Mouse (Mus musculus): Measurements from ENCODE around the gene Kdr. TPM values are rescaled to one million over a fixed set of nuclear protein-coding genes. Genes with fewer than 3 reads are reported as not detected.

Gene Kdr
- polyA plus RNA-seq, 1 experiment from 2014 or later = 23.0 TPM

DNA sequence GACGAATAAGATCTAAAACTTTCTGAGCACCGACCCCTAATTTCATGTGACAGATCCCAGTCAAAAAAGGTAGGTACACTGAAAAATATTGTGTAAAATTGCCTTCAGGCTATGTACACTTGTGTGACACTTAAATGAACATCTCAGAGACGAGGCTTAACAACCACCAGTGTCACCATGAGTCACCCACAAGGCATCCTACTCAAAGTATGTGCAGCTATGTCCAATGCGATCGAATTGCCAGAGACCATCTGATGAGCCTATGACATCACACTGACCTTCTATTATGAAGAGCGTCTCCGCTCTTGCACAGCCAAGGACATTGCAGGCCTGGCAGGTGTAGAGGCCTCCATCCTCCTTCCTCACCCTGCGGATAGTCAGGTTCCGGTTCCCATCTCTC is 22.4 kb downstream of the Kdr start:
- Histone ChIP-seq H3K9me3 (no peaks in the 10 kb centered on the region), H3K36me3 (no peaks in the 10 kb centered on the region), H3K4me2 (no peak overlapping the region), H3K4me1 (no peaks in the 10 kb centered on the region), H3K4me3 (replicated peaks) (no peak overlapping the region), H3K27ac (no peak overlapping the region), H3K27me3 (replicated peaks) (no peaks in the 10 kb centered on the region), H3K9ac (no peak overlapping the region)
- no peak for ATAC-seq (ENCODE audit: insufficient read depth, low FRiP score, low read depth)
- WGBS = 83% methylated on average over 9 of the region's 9 CpGs

DNA sequence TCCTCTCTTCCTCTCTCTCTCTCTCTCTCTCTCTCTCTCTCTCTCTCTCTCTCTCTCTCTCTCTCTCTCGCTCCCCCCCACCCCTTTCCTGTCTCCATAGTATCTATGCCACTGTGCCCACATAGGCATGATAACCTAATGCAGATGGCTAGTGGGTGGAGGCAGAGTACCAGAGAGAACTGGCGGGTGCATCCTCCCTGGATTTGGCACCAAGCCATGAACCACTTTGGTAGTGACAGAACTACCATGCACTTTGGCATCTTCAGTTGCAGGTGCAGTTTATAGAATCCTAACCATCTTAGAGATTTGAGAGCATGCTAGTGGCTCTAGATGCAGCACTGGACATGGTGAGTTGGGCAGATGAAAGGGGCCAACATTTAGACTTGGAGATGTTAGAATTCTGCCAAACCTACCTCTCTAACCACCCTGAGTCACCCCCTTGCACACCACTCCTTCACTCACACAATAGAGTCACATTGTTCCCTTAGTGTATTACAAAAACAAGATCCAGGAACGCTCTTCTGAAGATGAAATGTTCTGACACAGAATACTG is 23.4 kb downstream of the Kdr start:
- H3K4me3 ChIP-seq (replicated peaks) = no peak overlapping the region
- H3K36me3 ChIP-seq = no peaks in the 10 kb centered on the region
- 86% methylated on average over 3 of the region's 3 CpGs for WGBS
- no peaks in the 10 kb centered on the region for H3K9me3 ChIP-seq
- H3K4me1 ChIP-seq = no peaks in the 10 kb centered on the region
- no peak for ATAC-seq (ENCODE audit: insufficient read depth, low FRiP score, low read depth)
- no peak overlapping the region for H3K4me2 ChIP-seq
- no peak overlapping the region for H3K27ac ChIP-seq
- no peak overlapping the region for H3K9ac ChIP-seq
- H3K27me3 ChIP-seq (replicated peaks) = no peaks in the 10 kb centered on the region

DNA sequence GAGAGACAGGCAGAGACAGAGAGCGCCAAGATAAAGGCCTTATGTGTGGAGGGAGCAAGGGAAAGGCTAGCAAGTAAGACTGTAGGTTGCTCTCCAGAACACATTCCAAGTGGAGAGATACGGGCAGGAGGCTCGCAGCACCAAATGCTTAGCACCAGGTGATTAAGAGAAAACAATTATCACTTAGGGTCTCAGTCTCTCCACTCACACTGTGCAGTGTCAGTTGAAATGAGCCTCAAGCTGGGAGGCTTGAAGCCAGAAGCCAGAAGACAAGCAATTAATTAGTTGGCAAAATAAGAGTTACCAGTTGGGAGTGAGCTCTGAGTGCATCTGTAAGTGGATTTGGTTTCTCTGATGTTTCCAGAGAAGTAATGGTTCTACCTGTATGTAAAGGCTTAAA is 24.0 kb downstream of the Kdr start:
- ATAC-seq (ENCODE audit: insufficient read depth, low FRiP score, low read depth) = no peak
- Histone ChIP-seq H3K9me3 (no peaks in the 10 kb centered on the region), H3K4me1 (no peaks in the 10 kb centered on the region), H3K36me3 (no peaks in the 10 kb centered on the region), H3K27me3 (replicated peaks) (no peaks in the 10 kb centered on the region), H3K27ac (no peak overlapping the region), H3K9ac (no peak overlapping the region), H3K4me3 (replicated peaks) (no peak overlapping the region), H3K4me2 (no peak overlapping the region)
- 64% methylated on average over 3 of the region's 3 CpGs for WGBS

DNA sequence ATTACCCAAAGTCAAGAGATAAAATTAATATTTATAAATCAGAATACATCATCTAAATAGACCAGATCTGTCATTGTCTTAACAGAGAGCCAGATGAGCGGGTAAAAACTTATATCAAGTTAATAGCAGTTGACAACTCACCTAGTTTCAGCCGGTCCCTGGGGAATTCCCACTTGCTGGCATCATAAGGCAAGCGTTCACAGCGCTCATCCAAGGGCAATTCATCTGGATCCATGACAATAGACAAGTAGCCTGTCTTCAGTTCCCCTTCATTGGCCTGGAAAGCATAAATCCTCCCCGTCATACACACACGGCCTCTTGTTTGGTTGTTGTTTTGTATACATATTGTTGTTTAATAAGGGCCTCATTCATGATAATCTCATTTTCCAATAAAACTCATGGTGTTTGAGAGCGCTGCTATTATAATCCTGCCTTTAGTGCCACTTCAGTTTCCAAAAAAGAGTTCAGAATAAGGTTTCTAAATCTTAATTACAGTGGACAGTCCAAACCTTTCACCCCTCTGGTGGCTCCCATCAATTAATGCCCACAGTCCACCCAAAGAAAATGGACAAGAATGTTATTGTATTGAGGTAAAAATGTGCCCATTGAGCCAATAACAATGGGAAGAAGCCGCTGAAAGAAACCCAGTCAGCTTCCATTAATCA is 26.0 kb downstream of the Kdr start:
- WGBS = 85% methylated on average over 8 of the region's 8 CpGs
- Histone ChIP-seq H3K9me3 (no peaks in the 10 kb centered on the region), H3K4me1 (no peaks in the 10 kb centered on the region), H3K9ac (no peak overlapping the region), H3K27ac (no peak overlapping the region), H3K4me3 (replicated peaks) (no peak overlapping the region), H3K36me3 (no peaks in the 10 kb centered on the region), H3K4me2 (no peak overlapping the region), H3K27me3 (replicated peaks) (no peaks in the 10 kb centered on the region)
- ATAC-seq (ENCODE audit: insufficient read depth, low FRiP score, low read depth) = no peak

DNA sequence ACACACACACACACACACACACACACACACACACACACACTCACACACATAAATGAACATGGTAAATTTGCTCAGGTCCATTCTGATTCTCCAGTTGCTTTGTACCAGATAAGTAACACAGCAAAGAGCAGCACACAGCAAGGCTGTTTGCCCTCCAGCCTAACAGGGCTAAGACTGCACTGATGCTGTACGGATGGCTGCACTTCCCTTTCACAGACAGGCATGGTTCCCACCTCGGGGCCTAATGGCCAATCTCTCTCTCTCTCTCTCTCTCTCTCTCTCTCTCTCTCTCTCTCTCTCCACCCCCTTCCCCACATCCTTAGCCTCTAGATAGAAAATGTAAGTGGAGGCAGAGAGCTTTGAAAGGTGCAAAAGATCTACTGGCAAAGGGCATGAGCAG is 27.4 kb downstream of the Kdr start:
- no peaks in the 10 kb centered on the region for H3K4me1 ChIP-seq
- no peaks in the 10 kb centered on the region for H3K27me3 ChIP-seq (replicated peaks)
- H3K4me3 ChIP-seq (replicated peaks) = no peak overlapping the region
- no peak overlapping the region for H3K9ac ChIP-seq
- no peak overlapping the region for H3K4me2 ChIP-seq
- H3K9me3 ChIP-seq = no peaks in the 10 kb centered on the region
- H3K27ac ChIP-seq = no peak overlapping the region
- no peak for ATAC-seq (ENCODE audit: insufficient read depth, low FRiP score, low read depth)
- no peaks in the 10 kb centered on the region for H3K36me3 ChIP-seq
- WGBS = 70% methylated on average over 2 of the region's 2 CpGs

DNA sequence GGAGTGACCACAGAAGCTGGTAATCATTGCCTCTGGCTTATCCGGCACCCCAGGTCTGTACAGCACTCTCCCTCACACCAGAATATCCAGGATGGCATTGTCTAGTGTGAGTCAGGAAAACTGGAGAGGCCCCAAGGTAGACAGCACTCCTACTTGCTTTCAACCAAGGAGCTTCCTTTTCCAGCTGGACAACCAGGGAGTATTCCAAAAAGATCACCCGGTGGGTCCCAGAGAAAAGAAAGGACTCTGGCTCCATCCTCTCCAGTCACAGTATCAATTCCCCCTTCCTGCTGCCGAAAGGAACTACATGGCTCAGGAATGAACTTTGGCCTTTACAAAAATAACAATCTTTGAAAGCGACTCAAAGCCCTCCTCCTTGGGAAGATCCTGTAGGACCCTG is 32.9 kb downstream of the Kdr start:
- H3K4me2 ChIP-seq = no peak overlapping the region
- no peak overlapping the region for H3K4me3 ChIP-seq (replicated peaks)
- no peaks in the 10 kb centered on the region for H3K9me3 ChIP-seq
- no peaks in the 10 kb centered on the region for H3K27me3 ChIP-seq (replicated peaks)
- H3K4me1 ChIP-seq = no peaks in the 10 kb centered on the region
- no peak overlapping the region for H3K27ac ChIP-seq
- H3K36me3 ChIP-seq = no peaks in the 10 kb centered on the region
- ATAC-seq (ENCODE audit: insufficient read depth, low FRiP score, low read depth) = no peak
- WGBS = 61% methylated on average over 4 of the region's 4 CpGs
- H3K9ac ChIP-seq = no peak overlapping the region

DNA sequence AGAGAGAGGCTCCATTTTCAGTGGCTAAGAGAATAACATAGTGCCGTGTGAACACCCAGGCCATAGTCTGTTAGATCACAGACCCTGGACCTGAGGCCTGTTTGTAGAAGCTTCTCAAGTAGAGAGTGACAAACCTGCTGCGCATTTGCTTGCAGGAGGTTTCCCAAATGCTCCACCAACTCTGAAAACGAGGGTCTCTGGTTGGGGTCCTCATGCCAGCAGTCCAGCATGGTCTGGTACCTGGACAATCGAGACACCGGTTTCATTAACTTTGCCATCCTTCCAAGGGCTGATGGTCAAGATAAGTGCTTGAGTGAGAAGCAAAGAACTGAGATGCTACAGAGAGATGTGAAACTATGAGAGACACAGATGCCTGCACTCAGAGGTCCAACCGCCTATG is 35.0 kb downstream of the Kdr start:
- ATAC-seq (ENCODE audit: insufficient read depth, low FRiP score, low read depth) = no peak
- Histone ChIP-seq H3K9ac (no peak overlapping the region), H3K4me3 (replicated peaks) (no peak overlapping the region), H3K9me3 (no peaks in the 10 kb centered on the region), H3K27me3 (replicated peaks) (no peaks in the 10 kb centered on the region), H3K4me2 (no peak overlapping the region), H3K36me3 (no peaks in the 10 kb centered on the region), H3K4me1 (peaks cover 12% of the 10 kb centered on the region; the same call in 1 of the 2 replicates), H3K27ac (no peak overlapping the region)
- 93% methylated on average over 6 of the region's 6 CpGs for WGBS

DNA sequence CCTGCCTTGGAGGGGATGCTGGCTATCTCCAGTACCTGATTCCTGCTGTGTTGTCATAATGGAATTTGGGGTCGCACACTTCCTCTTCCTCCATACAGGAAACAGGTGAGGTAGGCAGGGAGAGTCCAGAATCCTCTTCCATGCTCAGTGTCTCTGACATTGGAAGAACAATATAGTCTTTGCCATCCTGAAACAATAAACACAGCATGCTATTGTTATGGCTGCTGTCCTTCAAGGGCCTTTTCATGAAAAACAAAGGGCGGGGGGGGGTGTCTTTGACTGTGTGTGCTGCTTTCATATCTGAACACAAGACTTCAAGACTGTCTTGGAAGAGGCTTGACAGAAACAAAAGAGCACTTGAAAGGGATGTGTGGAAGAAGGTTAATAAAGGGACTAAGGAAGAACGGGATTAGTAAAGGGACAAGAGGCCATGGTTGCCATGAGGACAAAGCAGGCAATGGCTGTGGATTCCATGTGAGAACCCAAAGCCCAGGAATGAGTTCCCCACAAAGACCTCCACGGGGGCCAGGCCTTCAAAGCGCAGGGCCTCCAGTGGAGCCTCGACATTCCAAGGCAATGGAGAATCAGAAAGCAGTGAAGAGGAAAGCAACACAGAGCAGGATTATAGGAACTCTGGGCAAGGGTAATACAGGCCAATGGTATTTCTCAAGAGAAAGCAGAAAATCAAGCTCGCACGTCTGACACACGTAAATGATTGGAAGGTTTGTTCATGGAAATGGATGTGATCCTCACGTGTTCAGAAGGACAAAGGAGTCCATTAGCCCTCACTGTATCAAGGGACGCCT is 36.3 kb downstream of the Kdr start:
- no peaks in the 10 kb centered on the region for H3K27me3 ChIP-seq (replicated peaks)
- H3K9ac ChIP-seq = no peak overlapping the region
- 87% methylated on average over 11 of the region's 11 CpGs for WGBS
- H3K36me3 ChIP-seq = no peaks in the 10 kb centered on the region
- no peaks in the 10 kb centered on the region for H3K9me3 ChIP-seq
- no peak for ATAC-seq (ENCODE audit: insufficient read depth, low FRiP score, low read depth)
- no peak overlapping the region for H3K4me2 ChIP-seq
- H3K27ac ChIP-seq = no peak overlapping the region
- peaks cover 12% of the 10 kb centered on the region; the same call in 1 of the 2 replicates for H3K4me1 ChIP-seq
- no peak overlapping the region for H3K4me3 ChIP-seq (replicated peaks)

DNA sequence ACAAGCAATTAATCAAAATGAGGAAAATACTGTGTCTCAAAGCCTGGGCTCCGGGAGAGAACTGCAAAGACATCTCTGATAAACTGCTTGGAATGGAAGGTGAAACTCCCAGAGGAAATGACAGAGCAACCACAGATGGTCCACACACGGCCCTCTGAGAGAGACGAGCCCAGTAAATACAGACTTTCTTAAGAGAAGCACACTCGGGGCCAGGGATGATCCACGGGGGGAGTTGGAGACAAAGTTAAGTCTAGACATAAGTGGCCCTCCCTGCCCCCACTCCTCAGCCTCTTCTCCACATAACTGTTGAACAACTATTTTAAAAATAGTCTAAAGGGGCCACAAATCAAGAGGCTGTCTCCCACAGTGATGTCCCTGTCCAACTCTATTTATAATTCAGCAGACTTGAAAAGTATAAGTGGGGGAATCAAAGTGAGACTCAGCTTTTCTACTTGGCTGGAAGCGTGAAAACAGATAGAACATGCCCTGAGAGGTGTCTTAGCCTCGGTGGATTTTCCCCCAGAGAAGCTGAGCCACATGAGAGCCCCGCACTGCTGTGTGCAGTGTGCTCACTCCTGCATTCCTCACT is 39.0 kb downstream of the Kdr start:
- Histone ChIP-seq H3K4me1 (peaks cover 12% of the 10 kb centered on the region; the same call in 1 of the 2 replicates), H3K27me3 (replicated peaks) (no peaks in the 10 kb centered on the region), H3K4me3 (replicated peaks) (no peak overlapping the region), H3K27ac (peak overlapping the region; percentile 35; the same call in 1 of the 2 replicates), H3K9ac (no peak overlapping the region), H3K9me3 (no peaks in the 10 kb centered on the region), H3K36me3 (no peaks in the 10 kb centered on the region), H3K4me2 (no peak overlapping the region)
- peak; percentile 47; the same call in 1 of the 2 replicates for ATAC-seq (ENCODE audit: insufficient read depth, low FRiP score, low read depth)
- WGBS = 31% methylated on average over 8 of the region's 8 CpGs

DNA sequence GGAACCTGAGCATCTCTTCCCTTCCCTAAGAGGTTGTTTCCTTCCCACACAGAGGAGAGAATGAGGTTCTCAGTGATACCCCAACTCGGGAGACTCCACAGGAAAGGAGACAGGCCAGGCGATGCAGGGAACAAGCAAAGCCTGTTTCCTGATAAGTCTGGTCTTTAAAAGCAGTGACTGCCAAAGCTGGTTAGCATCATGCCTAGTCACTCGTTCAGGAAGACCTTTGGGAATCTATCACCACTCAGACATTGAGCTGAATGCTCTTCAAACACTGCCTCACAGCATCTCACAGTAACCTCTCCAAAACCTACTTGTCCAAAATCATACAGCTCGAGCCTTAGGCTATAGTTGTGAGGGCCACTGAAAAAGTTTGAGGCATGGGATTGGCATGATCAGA is 40.2 kb downstream of the Kdr start:
- Histone ChIP-seq H3K4me1 (peaks cover 12% of the 10 kb centered on the region; the same call in 1 of the 2 replicates), H3K27ac (no peak overlapping the region), H3K36me3 (no peaks in the 10 kb centered on the region), H3K4me3 (replicated peaks) (no peak overlapping the region), H3K9me3 (no peaks in the 10 kb centered on the region), H3K4me2 (no peak overlapping the region), H3K9ac (no peak overlapping the region), H3K27me3 (replicated peaks) (no peaks in the 10 kb centered on the region)
- ATAC-seq (ENCODE audit: insufficient read depth, low FRiP score, low read depth) = no peak
- WGBS = 55% methylated on average over 4 of the region's 4 CpGs

DNA sequence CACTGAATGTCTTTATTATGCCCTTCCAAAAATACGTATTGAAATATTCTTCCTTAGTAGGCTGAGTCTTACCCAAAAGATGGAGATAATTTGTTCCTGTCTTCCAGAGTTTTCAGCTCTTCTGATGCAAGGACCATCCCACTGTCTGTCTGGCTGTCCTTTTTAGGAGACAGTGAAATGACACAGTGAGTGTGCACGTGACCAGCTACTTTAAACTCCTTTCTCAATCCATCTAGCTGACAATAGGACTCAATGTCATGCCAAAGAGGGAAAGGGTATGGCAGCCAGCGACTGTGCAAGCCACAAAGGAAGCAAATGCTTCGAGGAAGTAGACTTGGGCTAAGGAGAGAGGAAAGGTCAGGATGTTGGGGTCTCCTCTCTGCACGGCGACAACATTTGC is 42.0 kb downstream of the Kdr start:
- Histone ChIP-seq H3K9me3 (no peaks in the 10 kb centered on the region), H3K27me3 (replicated peaks) (no peaks in the 10 kb centered on the region), H3K4me3 (replicated peaks) (no peak overlapping the region), H3K27ac (no peak overlapping the region), H3K4me2 (no peak overlapping the region), H3K36me3 (no peaks in the 10 kb centered on the region), H3K9ac (no peak overlapping the region), H3K4me1 (peaks cover 12% of the 10 kb centered on the region; the same call in 1 of the 2 replicates)
- 74% methylated on average over 6 of the region's 6 CpGs for WGBS
- ATAC-seq (ENCODE audit: insufficient read depth, low FRiP score, low read depth) = no peak

DNA sequence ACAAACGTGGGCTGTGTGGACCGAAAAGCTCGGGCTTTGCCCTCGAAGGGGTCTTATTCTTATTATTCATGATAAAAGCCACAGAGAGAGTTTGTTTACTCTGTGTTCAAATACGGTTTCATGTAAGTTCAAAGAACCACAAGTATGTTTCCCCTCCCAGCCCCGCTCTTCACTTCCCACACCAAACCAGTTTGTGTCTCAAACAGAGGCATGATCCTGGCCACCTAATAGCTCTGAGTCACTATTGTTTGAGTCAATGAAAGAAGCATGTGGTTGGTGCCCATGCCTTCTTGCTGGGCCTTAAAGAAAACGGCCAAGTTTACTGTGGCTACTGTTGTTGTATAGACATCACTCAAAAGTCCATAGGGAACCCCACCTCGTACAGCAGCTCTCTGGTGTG is 43.0 kb downstream of the Kdr start:
- peaks cover 12% of the 10 kb centered on the region; the same call in 1 of the 2 replicates for H3K4me1 ChIP-seq
- H3K27ac ChIP-seq = no peak overlapping the region
- H3K9ac ChIP-seq = no peak overlapping the region
- ATAC-seq (ENCODE audit: insufficient read depth, low FRiP score, low read depth) = no peak
- H3K36me3 ChIP-seq = no peaks in the 10 kb centered on the region
- H3K4me2 ChIP-seq = no peak overlapping the region
- H3K4me3 ChIP-seq (replicated peaks) = no peak overlapping the region
- H3K27me3 ChIP-seq (replicated peaks) = no peaks in the 10 kb centered on the region
- no peaks in the 10 kb centered on the region for H3K9me3 ChIP-seq
- WGBS = 65% methylated on average over 8 of the region's 8 CpGs

All from stomach, embryonic 15.5 days (tissue).